Comparison of ENCODE assay signal across 19 mouse cellular contexts in genomic region chr3:88274002-88274401, GRCm38 (mm10). TPM values are rescaled to one million over a fixed set of nuclear protein-coding genes. Genes with fewer than 3 reads are reported as not detected.
DNase-seq lines count a peak whose midpoint lies in the region; ATAC-seq and TF ChIP-seq lines count a peak whose summit lies in the region.
"Had no signal": no experiment of that assay in that cellular context is flagged by ENCODE, and none has a peak within 500 bp of the region (broad histone marks: within the 10 kb centered on the region; RNA-seq: fewer than 3 reads in every experiment).

No protein-coding gene starts in this region.

- H3K4me3 ChIP-seq in heart, adult 2 months: no peak overlapping the region
- no peak overlapping the region for H3K4me3 ChIP-seq in liver, postnatal 0 days (ENCODE audit: low read depth, low read length)
- no peak overlapping the region for H3K4me3 ChIP-seq in liver, embryonic 12.5 days
- no peak overlapping the region for H3K4me3 ChIP-seq in ES-E14 (ENCODE audit: insufficient read depth in 1 of 2, low read depth in 1 of 2, low read length in 2 of 2, poor library complexity in 1 of 2, severe bottlenecking in 1 of 2)
- no peak overlapping the region for H3K4me3 ChIP-seq in hindbrain, embryonic 12.5 days
- H3K4me3 ChIP-seq in forebrain, embryonic 15.5 days: no peak overlapping the region
- H3K4me3 ChIP-seq: embryonic facial prominence, embryonic 13.5 days; forebrain, embryonic 10.5 days; heart, embryonic 10.5 days; intestine, embryonic 15.5 days; limb, embryonic 12.5 days; midbrain, embryonic 12.5 days had no signal

- TF ChIP-seq EP300 in heart, adult 2 months (IDR thresholded peaks at IDR 0.05; ENCODE audit: insufficient read depth, low read depth, low read length): no peak
- no peak for TF ChIP-seq EP300 in liver, postnatal 0 days (IDR thresholded peaks at IDR 0.05; ENCODE audit: low read depth)

- WGBS in heart, adult 2 months: 93% methylated on average over 4 of the region's 4 CpGs
- 85% methylated on average over 4 of the region's 4 CpGs for WGBS in liver, postnatal 0 days (ENCODE audit: insufficient replicate concordance)
- WGBS in liver, embryonic 12.5 days (ENCODE audit: insufficient replicate concordance): 87% methylated on average over 4 of the region's 4 CpGs
- 92% methylated on average over 4 of the region's 4 CpGs for WGBS in hindbrain, embryonic 12.5 days
- 91% methylated on average over 4 of the region's 4 CpGs for WGBS in forebrain, embryonic 15.5 days

- peak; percentile 34 for TF ChIP-seq CTCF in heart, adult 2 months (IDR thresholded peaks at IDR 0.05)
- TF ChIP-seq CTCF in liver, postnatal 0 days (IDR thresholded peaks at IDR 0.05; ENCODE audit: low read depth): peak; percentile 53

- H3K27ac ChIP-seq in heart, adult 2 months: no peak overlapping the region
- no peak overlapping the region for H3K27ac ChIP-seq in liver, postnatal 0 days (ENCODE audit: low read depth)
- H3K27ac ChIP-seq in liver, embryonic 12.5 days: no peak overlapping the region
- no peak overlapping the region for H3K27ac ChIP-seq in ES-E14 (ENCODE audit: insufficient read depth, low read depth, low read length, poor library complexity, severe bottlenecking)
- no peak overlapping the region for H3K27ac ChIP-seq in hindbrain, embryonic 12.5 days
- H3K27ac ChIP-seq in forebrain, embryonic 15.5 days (replicated peaks): no peak overlapping the region
- H3K27ac ChIP-seq: embryonic facial prominence, embryonic 13.5 days; forebrain, embryonic 10.5 days; heart, embryonic 10.5 days; intestine, embryonic 15.5 days; limb, embryonic 12.5 days; midbrain, embryonic 12.5 days had no signal

- no peaks in the 10 kb centered on the region for H3K4me1 ChIP-seq in heart, adult 2 months (ENCODE audit: control insufficient read depth, insufficient read depth, low read length)
- no peaks in the 10 kb centered on the region for H3K4me1 ChIP-seq in liver, postnatal 0 days (ENCODE audit: insufficient read depth)
- H3K4me1 ChIP-seq in liver, embryonic 12.5 days: no peaks in the 10 kb centered on the region
- peaks cover 2 to 6% of the 10 kb centered on the region in 2 experiments; a peak in 3 of 4 replicates for H3K4me1 ChIP-seq in ES-E14 (ENCODE audit: control insufficient read depth in 2 of 2, insufficient read depth in 2 of 2, low read length in 2 of 2, poor library complexity in 1 of 2)
- H3K4me1 ChIP-seq in hindbrain, embryonic 12.5 days: no peaks in the 10 kb centered on the region
- H3K4me1 ChIP-seq in forebrain, embryonic 15.5 days: no peaks in the 10 kb centered on the region
- H3K4me1 ChIP-seq: embryonic facial prominence, embryonic 13.5 days; forebrain, embryonic 10.5 days; heart, embryonic 10.5 days; intestine, embryonic 15.5 days; limb, embryonic 12.5 days; midbrain, embryonic 12.5 days had no signal

- DNase-seq in heart, adult 2 months: no peak
- DNase-seq in heart, adult 9 months (ENCODE audit: low spot score in 2 of 2): no peak
- no peak for DNase-seq in liver, postnatal 0 days
- DNase-seq in ES-E14 (ENCODE audit: low read depth, low spot score): no peak
- DNase-seq in naive thymus-derived CD4-positive, alpha-beta T cell, adult 2 months (ENCODE audit: low read depth): peak; percentile 12
- DNase-seq: adrenal gland, postnatal 25 days; heart, postnatal 36 days; kidney, postnatal 36 days; lung, postnatal 10 days had no signal

- H3K4me2 ChIP-seq in liver, postnatal 0 days (ENCODE audit: low read depth, low read length): no peak overlapping the region
- H3K4me2 ChIP-seq in liver, embryonic 12.5 days: no peak overlapping the region
- no peak overlapping the region for H3K4me2 ChIP-seq in hindbrain, embryonic 12.5 days (replicated peaks)
- no peak overlapping the region for H3K4me2 ChIP-seq in forebrain, embryonic 15.5 days (replicated peaks)
- H3K4me2 ChIP-seq: embryonic facial prominence, embryonic 13.5 days; intestine, embryonic 15.5 days; limb, embryonic 12.5 days; midbrain, embryonic 12.5 days had no signal

- H3K79me2 ChIP-seq in heart, adult 2 months (replicated peaks; ENCODE audit: control insufficient read depth, insufficient read depth, low read length): no peaks in the 10 kb centered on the region

- in situ Hi-C loops in ES-E14 (cut with MboI; ENCODE audit: low sequenced_read_pairs in 2 of 2, unreplicated experiment in 2 of 2): no loop called here

- H3K27me3 ChIP-seq in heart, adult 2 months (ENCODE audit: control insufficient read depth, insufficient read depth, low read length): no peaks in the 10 kb centered on the region
- H3K27me3 ChIP-seq in liver, postnatal 0 days (ENCODE audit: insufficient read depth, low read length): no peaks in the 10 kb centered on the region
- H3K27me3 ChIP-seq in liver, embryonic 12.5 days (replicated peaks): no peaks in the 10 kb centered on the region; the same call in 1 of the 2 replicates
- no peaks in the 10 kb centered on the region for H3K27me3 ChIP-seq in hindbrain, embryonic 12.5 days
- H3K27me3 ChIP-seq in forebrain, embryonic 15.5 days: no peaks in the 10 kb centered on the region
- H3K27me3 ChIP-seq: embryonic facial prominence, embryonic 13.5 days; intestine, embryonic 15.5 days; limb, embryonic 12.5 days; midbrain, embryonic 12.5 days had no signal

- no peaks in the 10 kb centered on the region for H3K36me3 ChIP-seq in heart, adult 2 months (ENCODE audit: control insufficient read depth, insufficient read depth, low read length)
- H3K36me3 ChIP-seq in liver, postnatal 0 days (replicated peaks; ENCODE audit: insufficient read depth, low read length): no peaks in the 10 kb centered on the region
- H3K36me3 ChIP-seq in liver, embryonic 12.5 days: no peaks in the 10 kb centered on the region
- peaks cover 3% of the 10 kb centered on the region; the same call in 1 of the 2 replicates for H3K36me3 ChIP-seq in ES-E14 (ENCODE audit: control insufficient read depth, insufficient read depth, low read length, poor library complexity, severe bottlenecking)
- H3K36me3 ChIP-seq in hindbrain, embryonic 12.5 days: no peaks in the 10 kb centered on the region
- no peaks in the 10 kb centered on the region for H3K36me3 ChIP-seq in forebrain, embryonic 15.5 days
- H3K36me3 ChIP-seq: embryonic facial prominence, embryonic 13.5 days; forebrain, embryonic 10.5 days; heart, embryonic 10.5 days; intestine, embryonic 15.5 days; limb, embryonic 12.5 days; midbrain, embryonic 12.5 days had no signal

- intact Hi-C loops in heart, adult 2 months (cut with DNase I): no loop called here

- no peak overlapping the region for H3K9ac ChIP-seq in heart, adult 2 months (ENCODE audit: low read depth, low read length)
- no peak overlapping the region for H3K9ac ChIP-seq in liver, postnatal 0 days (replicated peaks)
- H3K9ac ChIP-seq in liver, embryonic 12.5 days: no peak overlapping the region
- no peak overlapping the region for H3K9ac ChIP-seq in ES-E14 (ENCODE audit: insufficient read depth, low read depth, low read length, poor library complexity, severe bottlenecking)
- no peak overlapping the region for H3K9ac ChIP-seq in hindbrain, embryonic 12.5 days
- no peak overlapping the region for H3K9ac ChIP-seq in forebrain, embryonic 15.5 days (replicated peaks)
- H3K9ac ChIP-seq: embryonic facial prominence, embryonic 13.5 days; intestine, embryonic 15.5 days; limb, embryonic 12.5 days; midbrain, embryonic 12.5 days had no signal

- TF ChIP-seq POLR2A in heart, adult 2 months (IDR thresholded peaks at IDR 0.05; ENCODE audit: insufficient read depth, low read depth, low read length): no peak

- H3K9me3 ChIP-seq in liver, postnatal 0 days (ENCODE audit: low read length): no peaks in the 10 kb centered on the region
- no peaks in the 10 kb centered on the region for H3K9me3 ChIP-seq in liver, embryonic 12.5 days (replicated peaks)
- H3K9me3 ChIP-seq in ES-E14 (ENCODE audit: control insufficient read depth, insufficient read depth, low read depth, low read length): no peaks in the 10 kb centered on the region
- no peaks in the 10 kb centered on the region for H3K9me3 ChIP-seq in hindbrain, embryonic 12.5 days (replicated peaks)
- H3K9me3 ChIP-seq in forebrain, embryonic 15.5 days: no peaks in the 10 kb centered on the region
- H3K9me3 ChIP-seq: embryonic facial prominence, embryonic 13.5 days; forebrain, embryonic 10.5 days; heart, embryonic 10.5 days; intestine, embryonic 15.5 days; limb, embryonic 12.5 days; midbrain, embryonic 12.5 days had no signal

- no peak for ATAC-seq in liver, postnatal 0 days
- no peak for ATAC-seq in liver, embryonic 12.5 days
- ATAC-seq in hindbrain, embryonic 12.5 days (ENCODE audit: low FRiP score): no peak
- no peak for ATAC-seq in forebrain, embryonic 15.5 days (replicated peaks)
- ATAC-seq: intestine, embryonic 15.5 days had no signal

RNA-seq across cellular contexts. Expression of gene Gm38392, which starts 13.0 kb away (rescaled TPM):
- under 1 TPM; 0.26 to 0.27 TPM for total RNA-seq in heart, adult 2 months (2021)
- polyA plus RNA-seq in heart, adult 2 months (2012; rRNA removed): 0.23 TPM in 1 of 2 replicates, not detected in the other
- 0.64 and 1.0 TPM in 2 replicates for polyA plus RNA-seq in liver, postnatal 0 days (2015; fragmentation: Nextera tagmentation; extraction: Ambion mirVana)
- polyA plus RNA-seq in liver, embryonic 12.5 days (2016; fragmentation: Nextera tagmentation; extraction: Ambion mirVana): 0.20 TPM in 1 of 2 replicates, not detected in the other
- 2.4 and 2.9 TPM in 2 replicates for total RNA-seq in ES-E14 (2012; rRNA removed)
- 0.22 TPM in 1 of 2 replicates, not detected in the other for polyA plus RNA-seq in hindbrain, embryonic 12.5 days (2016; fragmentation: Nextera tagmentation; extraction: Ambion mirVana)
- polyA plus RNA-seq in forebrain, embryonic 15.5 days (2015; fragmentation: Nextera tagmentation; extraction: Ambion mirVana): 0.23 TPM in 1 of 2 replicates, not detected in the other
- polyA plus RNA-seq: forebrain, embryonic 10.5 days; midbrain, embryonic 12.5 days had no signal

RNA-seq across cellular contexts. Expression of gene Rhbg, which starts 19.5 kb away (rescaled TPM):
- total RNA-seq in heart, adult 2 months (2021): not detected
- 0.20 TPM in 1 of 2 replicates, not detected in the other for polyA plus RNA-seq in heart, adult 2 months (2012; rRNA removed)
- 6.5 and 7.0 TPM in 2 replicates for polyA plus RNA-seq in liver, postnatal 0 days (2015; fragmentation: Nextera tagmentation; extraction: Ambion mirVana)
- 14.5 and 16.0 TPM in 2 replicates for polyA plus RNA-seq in liver, embryonic 12.5 days (2016; fragmentation: Nextera tagmentation; extraction: Ambion mirVana)
- 3.4 and 4.6 TPM in 2 replicates for total RNA-seq in ES-E14 (2012; rRNA removed)
- polyA plus RNA-seq in hindbrain, embryonic 12.5 days (2016; fragmentation: Nextera tagmentation; extraction: Ambion mirVana): 0.23 and 0.25 TPM in 2 replicates
- polyA plus RNA-seq in forebrain, embryonic 15.5 days (2015; fragmentation: Nextera tagmentation; extraction: Ambion mirVana): 0.10 and 0.14 TPM in 2 replicates
- total RNA-seq: gastrocnemius, adult 18-20 months; heart, postnatal 36 days had no signal
- polyA plus RNA-seq: midbrain, embryonic 12.5 days had no signal

RNA-seq across cellular contexts. Expression of gene Tsacc, which starts 22.8 kb away (rescaled TPM):
- 1 to 10 TPM; 5.1 to 8.6 TPM for total RNA-seq in heart, adult 2 months (2021)
- polyA plus RNA-seq in heart, adult 2 months (2012; rRNA removed): 4.8 and 8.7 TPM in 2 replicates
- 6.2 and 7.0 TPM in 2 replicates for polyA plus RNA-seq in liver, postnatal 0 days (2015; fragmentation: Nextera tagmentation; extraction: Ambion mirVana)
- polyA plus RNA-seq in liver, embryonic 12.5 days (2016; fragmentation: Nextera tagmentation; extraction: Ambion mirVana): 9.8 and 10.4 TPM in 2 replicates
- total RNA-seq in ES-E14 (2012; rRNA removed): 8.4 and 16.7 TPM in 2 replicates
- 10.1 and 11.2 TPM in 2 replicates for polyA plus RNA-seq in hindbrain, embryonic 12.5 days (2016; fragmentation: Nextera tagmentation; extraction: Ambion mirVana)
- 9.2 and 9.6 TPM in 2 replicates for polyA plus RNA-seq in forebrain, embryonic 15.5 days (2015; fragmentation: Nextera tagmentation; extraction: Ambion mirVana)

RNA-seq across cellular contexts. Expression of gene Cct3, which starts 22.9 kb away (rescaled TPM):
- 100 to 1,000 TPM; 169 to 172 TPM for total RNA-seq in heart, adult 2 months (2021)
- 124 and 183 TPM in 2 replicates for polyA plus RNA-seq in heart, adult 2 months (2012; rRNA removed)
- 138 and 151 TPM in 2 replicates for polyA plus RNA-seq in liver, postnatal 0 days (2015; fragmentation: Nextera tagmentation; extraction: Ambion mirVana)
- 448 and 488 TPM in 2 replicates for polyA plus RNA-seq in liver, embryonic 12.5 days (2016; fragmentation: Nextera tagmentation; extraction: Ambion mirVana)
- 793 and 920 TPM in 2 replicates for total RNA-seq in ES-E14 (2012; rRNA removed)
- 523 and 555 TPM in 2 replicates for polyA plus RNA-seq in hindbrain, embryonic 12.5 days (2016; fragmentation: Nextera tagmentation; extraction: Ambion mirVana)
- polyA plus RNA-seq in forebrain, embryonic 15.5 days (2015; fragmentation: Nextera tagmentation; extraction: Ambion mirVana): 523 and 531 TPM in 2 replicates

RNA-seq across cellular contexts. Expression of gene Glmp, which starts 50.8 kb away (rescaled TPM):
- total RNA-seq in heart, adult 2 months (2021): 10 to 100 TPM; 75.6 to 80.9 TPM
- polyA plus RNA-seq in heart, adult 2 months (2012; rRNA removed): 98.0 and 105 TPM in 2 replicates
- polyA plus RNA-seq in liver, postnatal 0 days (2015; fragmentation: Nextera tagmentation; extraction: Ambion mirVana): 111 and 114 TPM in 2 replicates
- 93.8 and 96.4 TPM in 2 replicates for polyA plus RNA-seq in liver, embryonic 12.5 days (2016; fragmentation: Nextera tagmentation; extraction: Ambion mirVana)
- 147 and 226 TPM in 2 replicates for total RNA-seq in ES-E14 (2012; rRNA removed)
- 142 and 145 TPM in 2 replicates for polyA plus RNA-seq in hindbrain, embryonic 12.5 days (2016; fragmentation: Nextera tagmentation; extraction: Ambion mirVana)
- polyA plus RNA-seq in forebrain, embryonic 15.5 days (2015; fragmentation: Nextera tagmentation; extraction: Ambion mirVana): 103 and 105 TPM in 2 replicates
